Mouse (Mus musculus) liver, postnatal 0 days (tissue): ENCODE measurements around the gene Pakap. TPM values are rescaled to one million over a fixed set of nuclear protein-coding genes. Genes with fewer than 3 reads are reported as not detected.

Experiments
- ATAC-seq: fragments of 200-750 bp; cut with Nextera tagmentation; 2 replicates; pipeline ENCODE4 v1.8.0; 2017; ENCODE audit warnings: mild to moderate bottlenecking, moderate library complexity
- DNase-seq: peaks from one replicate; pipeline ENCODE4 v3.0.0-alpha.2; 2016
- H3K27ac ChIP-seq: fragments of 300-500 bp; sonication (generic); 2 replicates; pipeline ENCODE4 v1.5.1; 2014; ENCODE audit warnings: antibody characterized with exemption, moderate library complexity, mild to moderate bottlenecking, low read depth
- H3K27me3 ChIP-seq: fragments of 300-500 bp; sonication (generic); 2 replicates; pipeline ENCODE4 v1.6.1; 2014; ENCODE audit warnings: low read length, control low read depth, mixed read lengths; ENCODE audit not compliant: insufficient read depth
- H3K36me3 ChIP-seq: fragments of 300-500 bp; sonication (generic); replicated peaks from 2 replicates; pipeline ENCODE4 v1.6.1; 2014; ENCODE audit warnings: mild to moderate bottlenecking, control low read depth, low read length, moderate library complexity, mixed read lengths; ENCODE audit not compliant: insufficient read depth
- H3K4me1 ChIP-seq: fragments of 300-500 bp; sonication (generic); 2 replicates; pipeline ENCODE4 v1.6.1; 2014; ENCODE audit warnings: antibody characterized with exemption, mild to moderate bottlenecking, control low read depth; ENCODE audit not compliant: insufficient read depth
- H3K4me2 ChIP-seq: fragments of 300-500 bp; sonication (generic); 2 replicates; pipeline ENCODE4 v1.6.1; 2014; ENCODE audit warnings: low read depth, mild to moderate bottlenecking, low read length, moderate library complexity, mixed read lengths
- H3K4me3 ChIP-seq: fragments of 300-500 bp; sonication (generic); 2 replicates; pipeline ENCODE4 v1.5.1; 2014; ENCODE audit warnings: low read depth, low read length
- H3K9ac ChIP-seq: fragments of 300-500 bp; sonication (generic); replicated peaks from 2 replicates; pipeline ENCODE4 v1.6.1; 2014; ENCODE audit warnings: mild to moderate bottlenecking, moderate library complexity
- H3K9me3 ChIP-seq: fragments of 300-500 bp; sonication (generic); 2 replicates; pipeline ENCODE4 v1.6.1; 2016; ENCODE audit warnings: mild to moderate bottlenecking, control low read depth, low read length, mixed read lengths
- CTCF ChIP-seq: sonication (generic); IDR thresholded peaks from 2 replicates; pipeline ENCODE4 v1.5.1; 2016; ENCODE audit warnings: antibody characterized with exemption, low read depth
- EP300 ChIP-seq: IDR thresholded peaks from 2 replicates; pipeline ENCODE4 v1.6.1; 2016; ENCODE audit warnings: antibody characterized with exemption, low read depth, mild to moderate bottlenecking
- WGBS: fragments of 180-500 bp; shearing (Covaris S2); extraction: QIAGEN DNeasy Blood & Tissue Kit; methylation state at CpG from one replicate; pipeline ENCODE4 v1.1.7; 2014; ENCODE audit not compliant: insufficient replicate concordance; 5-methylcytosine and 5-hydroxymethylcytosine counted together
- polyA plus RNA-seq: library from polyadenylated mRNA; unstranded; fragments of >200 nt; fragmentation: Nextera tagmentation; extraction: Ambion mirVana; gene quantifications from 2 replicates; pipeline ENCODE4 v1.2.1, GENCODE M21; 2015

The Pakap gene
- polyA plus RNA-seq, 1 experiment from 2014 or later = 0.79 TPM

GRCm38 (mm10) chr4:57636782-57637482 lies 69.0 kb downstream of the Pakap start:
- H3K9me3 ChIP-seq = no peaks in the 10 kb centered on the region
- no peaks in the 10 kb centered on the region for H3K27me3 ChIP-seq
- H3K4me1 ChIP-seq = no peaks in the 10 kb centered on the region
- ATAC-seq (no peak), DNase-seq (no peak)
- WGBS = 68% methylated on average over 9 of the region's 9 CpGs
- no peak overlapping the region for H3K4me2 ChIP-seq
- H3K9ac ChIP-seq = no peak overlapping the region
- TF ChIP-seq EP300 (no peak), CTCF (no peak)
- H3K27ac ChIP-seq = no peak overlapping the region
- no peaks in the 10 kb centered on the region for H3K36me3 ChIP-seq
- H3K4me3 ChIP-seq = no peak overlapping the region

DNA sequence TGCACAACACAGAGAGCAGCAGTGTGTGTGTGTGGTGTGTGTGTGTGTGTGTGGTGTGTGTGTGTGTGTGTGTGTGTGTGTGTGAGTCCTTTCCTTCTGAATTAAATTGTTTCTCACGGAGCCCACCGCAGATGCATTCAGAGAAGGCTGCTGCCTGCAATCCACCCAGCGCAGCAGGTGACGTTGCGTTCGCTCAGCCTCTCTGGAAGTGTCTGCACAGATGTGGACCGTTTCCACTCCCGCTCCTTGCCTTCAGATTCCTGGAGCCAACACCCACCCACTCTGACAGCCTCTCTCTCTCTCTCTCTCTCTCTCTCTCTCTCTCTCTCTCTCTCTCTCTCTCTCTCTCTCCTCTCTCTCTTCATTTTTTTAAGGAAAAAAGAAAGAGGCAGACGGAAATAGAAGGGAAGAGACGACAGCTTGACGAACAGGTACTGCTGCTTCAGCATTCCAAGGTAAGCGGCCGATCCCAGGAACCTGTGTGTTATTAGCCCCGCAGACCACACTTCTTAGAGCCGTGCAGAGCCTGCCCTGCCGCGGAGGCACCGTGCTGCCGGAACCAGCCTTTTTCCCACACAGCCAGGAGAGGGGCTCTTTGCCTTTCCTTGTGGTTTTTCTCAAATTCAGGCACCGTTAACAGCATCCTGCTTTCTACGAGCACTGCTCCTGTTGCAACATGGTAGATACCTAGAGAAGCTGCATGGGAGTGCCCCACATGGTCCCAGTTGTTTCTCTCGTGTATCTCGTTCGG lies 69.8 kb downstream of the Pakap start:
- ATAC-seq = no peak

DNA sequence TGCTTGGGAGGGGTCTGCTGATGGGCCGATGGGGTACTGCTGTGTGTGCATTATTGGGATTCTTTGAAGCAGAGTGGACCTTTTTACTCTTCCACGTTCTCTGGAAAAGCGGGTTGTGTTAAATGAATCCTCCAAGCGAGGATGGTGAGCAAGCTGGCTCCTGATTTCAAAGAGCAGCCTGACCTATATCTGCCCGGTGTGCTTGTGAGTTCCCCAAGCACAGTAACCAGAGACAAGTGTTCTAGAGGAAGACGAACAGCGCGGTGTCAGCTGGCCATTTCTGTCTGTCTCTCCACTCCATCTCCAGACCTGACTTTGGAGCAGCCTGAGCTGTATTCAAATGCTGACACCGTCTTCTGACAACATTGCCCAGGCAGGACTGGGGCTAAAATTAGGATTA lies 71.0 kb downstream of the Pakap start:
- no peak for DNase-seq

More for the DNA sequence above, 69.8 kb downstream of the Pakap start:
- Histone ChIP-seq H3K27me3 (no peaks in the 10 kb centered on the region), H3K9ac (no peak overlapping the region), H3K4me2 (0 out of 2 replicates have a peak overlapping the region, but pooled peaks have one; percentile 13), H3K9me3 (no peaks in the 10 kb centered on the region), H3K27ac (no peak overlapping the region), H3K4me3 (no peak overlapping the region), H3K4me1 (no peaks in the 10 kb centered on the region), H3K36me3 (no peaks in the 10 kb centered on the region)
- TF ChIP-seq EP300 (no peak), CTCF (no peak)
- no peak for DNase-seq
- 28% methylated on average over 24 of the region's 24 CpGs for whole genome bisulfite sequencing

DNA sequence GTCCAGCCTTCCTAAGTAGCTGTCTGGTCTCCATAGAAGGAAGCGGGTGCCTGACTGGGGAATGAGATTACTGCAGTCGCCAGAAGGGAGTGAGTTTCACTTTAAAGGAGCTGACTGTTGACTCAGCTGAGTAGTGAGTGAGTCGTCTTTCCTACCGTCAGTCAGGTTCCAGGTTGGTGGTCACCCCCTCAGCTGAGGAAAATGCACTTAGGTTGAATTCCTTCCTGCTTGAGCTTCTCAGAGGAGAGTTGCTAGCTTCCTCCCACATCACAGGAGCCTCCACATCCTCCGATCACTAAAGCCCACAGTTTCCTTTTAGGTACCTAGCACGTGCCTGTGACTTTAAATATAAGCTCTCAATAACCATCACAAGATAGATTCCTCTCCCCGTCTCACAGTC lies 72.2 kb downstream of the Pakap start:
- no peak for TF ChIP-seq EP300
- TF ChIP-seq CTCF = no peak
- no peak overlapping the region for H3K4me3 ChIP-seq
- no peak for ATAC-seq
- no peak for DNase-seq
- no peaks in the 10 kb centered on the region for H3K36me3 ChIP-seq
- no peaks in the 10 kb centered on the region for H3K27me3 ChIP-seq
- WGBS = 7% methylated on average over 7 of the region's 7 CpGs
- H3K4me1 ChIP-seq = no peaks in the 10 kb centered on the region
- H3K9me3 ChIP-seq = no peaks in the 10 kb centered on the region
- no peak overlapping the region for H3K27ac ChIP-seq
- no peak overlapping the region for H3K9ac ChIP-seq
- H3K4me2 ChIP-seq = no peak overlapping the region

More for the DNA sequence above, 71.0 kb downstream of the Pakap start:
- Histone ChIP-seq H3K9me3 (no peaks in the 10 kb centered on the region), H3K4me3 (no peak overlapping the region), H3K4me1 (no peaks in the 10 kb centered on the region), H3K36me3 (no peaks in the 10 kb centered on the region), H3K9ac (no peak overlapping the region), H3K27ac (no peak overlapping the region), H3K4me2 (no peak overlapping the region), H3K27me3 (no peaks in the 10 kb centered on the region)
- no peak for ATAC-seq
- no peak for TF ChIP-seq CTCF
- no peak for TF ChIP-seq EP300
- WGBS = 67% methylated on average over 9 of the region's 9 CpGs

DNA sequence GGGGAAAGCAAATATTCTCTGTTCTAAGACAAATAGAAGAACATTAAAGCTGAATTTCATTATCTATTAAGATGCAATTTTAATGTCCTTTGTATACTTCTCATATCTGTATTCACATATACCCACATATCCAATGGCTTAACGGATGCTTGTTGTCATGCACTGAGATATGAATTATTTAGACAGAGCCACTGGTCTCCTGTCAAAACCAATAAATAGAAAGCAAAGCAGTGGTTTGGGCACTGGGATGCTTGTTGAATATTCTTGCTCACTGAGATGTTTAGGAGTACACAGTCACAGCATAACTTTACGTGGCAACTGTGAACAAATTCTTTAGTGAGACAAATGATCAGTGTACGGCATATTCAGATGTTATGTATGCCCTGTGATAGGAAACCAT lies 73.0 kb downstream of the Pakap start:
- no peaks in the 10 kb centered on the region for H3K27me3 ChIP-seq
- 83% methylated on average over 3 of the region's 3 CpGs for WGBS
- H3K36me3 ChIP-seq = no peaks in the 10 kb centered on the region
- no peak overlapping the region for H3K4me2 ChIP-seq
- H3K9me3 ChIP-seq = no peaks in the 10 kb centered on the region
- no peak overlapping the region for H3K9ac ChIP-seq
- H3K27ac ChIP-seq = no peak overlapping the region
- ATAC-seq (no peak), DNase-seq (no peak)
- TF ChIP-seq CTCF = no peak
- no peaks in the 10 kb centered on the region for H3K4me1 ChIP-seq
- H3K4me3 ChIP-seq = no peak overlapping the region

GRCm38 (mm10) chr4:57650994-57651393 lies 83.0 kb downstream of the Pakap start:
- H3K27me3 ChIP-seq = no peaks in the 10 kb centered on the region
- H3K9ac ChIP-seq = no peak overlapping the region
- ATAC-seq (no peak), DNase-seq (no peak)
- H3K4me3 ChIP-seq = no peak overlapping the region
- H3K27ac ChIP-seq = no peak overlapping the region
- no peaks in the 10 kb centered on the region for H3K4me1 ChIP-seq
- H3K36me3 ChIP-seq = no peaks in the 10 kb centered on the region
- TF ChIP-seq EP300 (no peak), CTCF (no peak)
- H3K4me2 ChIP-seq = no peak overlapping the region
- 64% methylated on average over 1 of the region's 1 CpGs for WGBS
- no peaks in the 10 kb centered on the region for H3K9me3 ChIP-seq
